Mouse (Mus musculus) left cerebral cortex, adult 9 months (tissue): ENCODE data around the gene Aldh1l1.

ENCODE experiments used
- DNase-seq, 2 experiments: peaks; one replicate each; pipeline ENCODE4 v3.0.0; 2022; ENCODE audit warnings: low spot score in 2 of 2

The Aldh1l1 gene

GRCm38 (mm10) chr6:90547041-90547440, 60.8 kb downstream of the Aldh1l1 start:
- DNase-seq: no peak

GRCm38 (mm10) chr6:90550161-90550912, 64.1 kb downstream of the Aldh1l1 start:
- DNase-seq: no peak

- no peak for DNase-seq
Observed at GRCm38 (mm10) chr6:90551251-90551650, 65.0 kb downstream of the Aldh1l1 start.

GRCm38 (mm10) chr6:90553197-90553596, 67.0 kb downstream of the Aldh1l1 start:
- DNase-seq: no peak

- no peak for DNase-seq
Observed at GRCm38 (mm10) chr6:90553682-90554081, 67.5 kb downstream of the Aldh1l1 start.

GRCm38 (mm10) chr6:90556534-90557058, 70.4 kb downstream of the Aldh1l1 start:
- no peak for DNase-seq

GRCm38 (mm10) chr6:90557077-90557476, 70.8 kb downstream of the Aldh1l1 start:
- no peak for DNase-seq

GRCm38 (mm10) chr6:90557829-90558693, 71.8 kb downstream of the Aldh1l1 start:
- DNase-seq: no peak

- peak; percentile 19 to 33 for DNase-seq
Observed at GRCm38 (mm10) chr6:90560390-90561058, 74.3 kb downstream of the Aldh1l1 start.

GRCm38 (mm10) chr6:90561234-90561781, 75.1 kb downstream of the Aldh1l1 start:
- no peak for DNase-seq

GRCm38 (mm10) chr6:90564240-90564639, 78.0 kb downstream of the Aldh1l1 start:
- no peak for DNase-seq

GRCm38 (mm10) chr6:90565357-90566215, 79.4 kb downstream of the Aldh1l1 start:
- DNase-seq: no peak

- DNase-seq: no peak
Observed at GRCm38 (mm10) chr6:90567486-90567885, 81.3 kb downstream of the Aldh1l1 start.

GRCm38 (mm10) chr6:90567928-90568327, 81.7 kb downstream of the Aldh1l1 start:
- DNase-seq: peak in 1 of 2 experiments; percentile 40

- DNase-seq: no peak
Observed at GRCm38 (mm10) chr6:90568721-90569120, 82.5 kb downstream of the Aldh1l1 start.

- DNase-seq: no peak
Observed at GRCm38 (mm10) chr6:90569736-90570383, 83.6 kb downstream of the Aldh1l1 start.

GRCm38 (mm10) chr6:90570392-90570791, 84.2 kb downstream of the Aldh1l1 start:
- DNase-seq: no peak

GRCm38 (mm10) chr6:90575261-90575715, 89.1 kb downstream of the Aldh1l1 start:
- DNase-seq: peak in 1 of 2 experiments; percentile 79

GRCm38 (mm10) chr6:90578174-90578573, 91.9 kb downstream of the Aldh1l1 start:
- no peak for DNase-seq

- DNase-seq: no peak
Observed at GRCm38 (mm10) chr6:90582331-90582730, 96.1 kb downstream of the Aldh1l1 start.
